Mouse (Mus musculus): ENCODE data around the gene Sh2b1. TPM values are rescaled to one million over a fixed set of nuclear protein-coding genes. Genes with fewer than 3 reads are reported as not detected.

The Sh2b1 gene
- polyA plus RNA-seq, 1 experiment = 40.5 TPM

DNA sequence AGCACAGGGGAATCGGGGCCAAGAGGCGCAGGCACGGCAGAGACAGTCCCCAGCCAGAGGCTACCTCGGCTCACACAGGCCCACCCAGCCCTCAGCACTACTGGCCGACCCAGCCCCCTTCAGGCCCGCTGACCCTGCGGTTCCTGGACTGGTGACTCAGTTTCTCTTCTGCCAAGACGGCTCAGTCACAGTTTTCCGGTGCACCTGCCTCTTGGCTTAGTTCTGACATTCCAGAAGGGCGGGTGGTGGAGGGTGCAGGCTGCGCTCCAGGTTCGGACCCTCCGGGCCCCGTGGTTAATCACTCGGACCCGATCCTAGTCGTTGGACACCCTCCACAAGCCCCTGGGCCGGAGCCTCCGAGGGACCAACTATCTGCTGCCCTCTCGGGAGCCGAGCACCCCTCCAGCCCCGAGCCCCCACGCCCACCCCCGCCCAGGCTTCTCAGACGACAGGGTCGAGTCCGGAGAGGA lies 703 bp downstream of the Sh2b1 start:
- DNase-seq (ENCODE audit: low read depth) = no peak

DNA sequence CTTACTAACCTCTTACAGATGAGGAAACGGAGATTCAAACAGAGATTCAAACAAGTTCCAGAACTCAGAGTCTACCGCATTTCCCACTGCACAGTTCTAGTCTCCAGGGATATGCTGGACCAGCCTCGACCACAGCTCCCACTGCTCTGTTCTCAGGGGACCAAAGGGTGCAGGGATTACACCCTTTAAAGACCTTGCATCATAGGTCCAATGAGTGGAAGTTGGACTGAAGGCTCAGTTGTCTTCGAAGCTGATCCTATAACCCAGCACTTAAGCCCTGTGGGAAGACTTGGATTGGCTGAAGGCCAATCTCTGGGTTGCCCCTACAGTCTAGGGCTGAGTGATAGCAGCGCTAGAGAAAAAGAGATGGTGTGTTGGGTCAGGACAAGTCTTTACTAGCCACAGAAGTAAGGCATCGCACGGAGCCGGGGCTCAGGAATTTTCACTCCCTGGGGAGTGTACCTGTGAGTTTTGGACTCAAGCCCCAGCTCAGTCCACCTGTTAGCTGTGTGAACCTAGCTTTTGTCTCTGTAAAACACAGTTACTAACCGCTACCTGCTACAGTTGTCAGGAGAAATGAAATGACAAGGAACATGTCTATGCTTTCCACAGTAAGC lies 1.6 kb downstream of the Sh2b1 start:
- no peak for DNase-seq (ENCODE audit: low read depth)

DNA sequence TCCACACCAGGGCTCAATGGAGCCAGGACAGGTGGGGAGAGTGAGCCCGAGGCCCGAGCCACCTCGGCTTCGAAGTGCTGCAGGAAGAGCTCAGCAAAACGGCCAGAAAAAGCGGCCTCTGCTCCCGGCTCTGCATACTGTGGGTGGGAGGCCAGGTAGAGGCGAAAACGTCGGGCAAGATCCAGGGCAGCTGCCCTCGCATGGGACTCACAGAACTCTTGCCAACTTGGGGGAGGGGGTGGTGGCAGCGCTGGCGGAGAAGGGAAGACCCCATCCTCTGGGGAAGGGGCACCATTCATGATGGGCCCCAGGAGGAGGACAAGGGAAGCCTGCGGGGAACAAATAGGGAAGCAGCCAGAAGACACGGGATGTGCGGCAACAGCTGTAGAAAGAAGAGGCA lies 2.5 kb downstream of the Sh2b1 start:
- DNase-seq (ENCODE audit: low read depth) = no peak

DNA sequence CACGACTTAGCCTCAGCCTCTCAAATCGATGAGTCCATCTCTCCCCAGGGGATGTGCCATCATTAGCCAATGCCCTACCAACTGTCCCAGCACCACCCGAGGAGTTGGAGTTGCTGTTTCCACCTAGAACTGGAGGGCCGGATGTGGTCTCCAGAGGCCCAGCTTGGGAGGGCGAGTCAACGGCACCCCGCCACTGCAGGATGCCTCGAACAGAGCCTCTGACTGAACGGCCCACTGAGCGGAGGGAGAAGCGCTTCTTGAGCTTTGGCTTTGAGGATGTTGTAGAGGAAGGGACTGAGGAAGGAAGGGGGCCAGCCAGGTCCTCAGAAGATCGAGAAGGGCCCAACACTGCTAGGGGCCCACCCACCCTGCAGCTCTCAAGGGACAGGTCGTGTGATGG lies 2.9 kb downstream of the Sh2b1 start:
- DNase-seq (ENCODE audit: low read depth) = no peak

DNA sequence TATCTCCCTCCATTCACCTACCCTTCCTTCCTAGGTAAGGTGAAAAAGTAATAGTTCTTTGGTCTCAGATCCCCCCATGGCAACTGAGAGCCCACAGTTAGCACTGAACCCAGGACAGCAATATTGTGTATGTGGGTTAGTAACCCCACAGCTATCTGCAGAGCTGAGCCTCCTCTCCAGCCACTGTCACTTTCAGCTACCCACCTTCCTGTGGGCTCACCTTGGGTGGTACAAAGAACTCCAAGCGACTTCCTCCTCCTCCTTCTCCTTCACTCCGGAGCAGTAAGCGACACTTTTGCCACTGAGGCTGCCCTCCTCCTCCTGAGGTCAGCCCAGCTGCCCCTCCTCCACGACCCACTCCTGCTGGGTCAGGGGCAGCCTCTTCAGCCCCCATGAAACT lies 3.4 kb downstream of the Sh2b1 start:
- DNase-seq (ENCODE audit: low read depth) = no peak

DNA sequence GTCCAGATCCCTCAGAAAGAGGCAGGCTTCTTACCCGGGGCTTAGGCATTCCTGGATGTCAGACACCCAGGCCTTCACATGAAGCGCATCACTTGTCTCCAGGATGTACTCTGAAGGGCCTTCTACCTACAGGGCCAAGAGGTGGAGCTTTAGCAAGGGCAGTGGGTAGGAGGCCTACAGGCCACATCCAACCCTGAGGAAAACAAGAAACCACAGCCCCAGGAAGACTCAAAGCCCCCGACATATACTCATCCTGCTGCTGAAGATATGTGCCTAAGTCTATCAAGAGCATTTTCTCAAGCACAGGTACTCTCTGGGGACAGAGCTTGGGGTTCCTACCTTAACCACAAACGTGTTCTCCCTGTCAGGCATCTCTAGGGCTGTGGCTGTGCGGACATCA lies 3.9 kb downstream of the Sh2b1 start:
- no peak for DNase-seq (ENCODE audit: low read depth)

DNA sequence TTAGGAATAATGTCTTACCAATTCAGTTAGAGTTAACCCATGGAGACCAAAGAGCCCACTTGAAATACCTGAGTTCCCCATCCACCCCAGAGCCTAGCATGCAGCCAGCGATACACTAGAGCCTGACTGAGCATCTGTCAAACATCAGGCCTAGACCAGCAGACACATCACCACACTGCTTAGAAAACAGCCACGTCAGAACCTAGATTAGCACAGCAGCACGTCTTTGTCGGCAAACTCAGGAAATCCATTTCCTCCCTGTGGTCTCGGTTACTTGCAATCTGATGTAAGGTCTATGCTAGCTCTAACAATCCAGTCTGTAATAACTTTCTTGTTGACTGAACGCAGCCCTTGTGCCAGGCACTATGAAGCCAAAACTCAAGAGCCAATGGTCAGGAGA lies 5.1 kb downstream of the Sh2b1 start:
- no peak for DNase-seq (ENCODE audit: low read depth)

DNA sequence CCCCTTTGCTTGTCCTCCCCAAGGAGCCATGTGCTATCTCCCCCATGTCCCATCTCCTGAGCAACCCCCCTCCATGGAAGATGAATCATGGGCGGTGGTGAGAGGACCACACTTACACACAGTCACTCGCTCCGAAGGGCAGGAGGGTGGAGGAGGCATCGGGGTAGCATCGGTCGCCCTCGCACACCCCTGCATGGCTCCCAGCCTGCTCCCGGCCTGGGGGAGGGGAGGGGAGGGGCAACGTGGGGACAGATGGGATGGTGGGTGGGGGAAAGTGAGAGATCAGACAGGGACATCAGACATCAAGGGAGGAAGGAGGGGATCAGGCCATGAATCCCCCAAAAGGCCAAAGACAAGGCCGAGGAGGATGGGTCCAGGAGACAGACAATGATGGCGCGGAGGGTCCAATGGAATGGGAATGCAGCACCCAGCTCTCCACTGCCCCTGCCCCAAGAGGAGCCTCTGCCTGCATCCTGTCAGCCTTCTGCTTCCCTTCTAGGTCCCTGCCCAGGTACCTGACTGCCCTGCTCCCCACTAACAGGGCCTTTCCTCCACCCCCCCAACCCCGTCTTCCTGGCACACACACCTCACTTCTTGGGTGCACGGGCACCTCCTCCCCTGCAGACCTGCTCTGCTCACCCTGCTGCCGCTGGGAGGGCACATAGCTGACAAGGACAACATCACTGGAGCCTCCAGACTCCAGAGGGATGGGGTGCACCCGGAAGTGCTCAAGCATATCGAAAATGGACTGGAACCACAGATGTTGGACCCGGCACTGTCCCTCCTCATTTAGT lies 7.2 kb downstream of the Sh2b1 start:
- DNase-seq (ENCODE audit: low read depth) = no peak

DNA sequence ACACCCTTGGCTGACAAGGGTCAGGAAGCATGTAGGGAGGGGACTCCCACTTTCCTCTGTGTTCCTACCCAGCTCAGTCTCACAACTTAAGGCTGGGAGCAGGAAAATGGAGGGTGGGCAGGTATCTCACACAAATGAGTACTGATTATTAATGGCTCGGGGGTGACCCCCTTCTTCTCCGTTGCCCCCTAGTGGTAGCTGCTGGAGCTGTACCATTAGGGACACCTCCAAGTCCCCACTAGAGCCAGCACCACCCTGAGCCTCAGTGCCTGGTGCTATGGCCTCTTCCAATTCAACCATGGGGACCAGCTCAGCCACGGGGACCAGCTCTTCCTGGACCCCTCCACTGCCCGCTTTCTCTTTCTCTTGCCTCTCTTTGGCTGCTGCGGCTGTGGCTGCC lies 8.0 kb downstream of the Sh2b1 start:
- no peak for DNase-seq (ENCODE audit: low read depth)

DNA sequence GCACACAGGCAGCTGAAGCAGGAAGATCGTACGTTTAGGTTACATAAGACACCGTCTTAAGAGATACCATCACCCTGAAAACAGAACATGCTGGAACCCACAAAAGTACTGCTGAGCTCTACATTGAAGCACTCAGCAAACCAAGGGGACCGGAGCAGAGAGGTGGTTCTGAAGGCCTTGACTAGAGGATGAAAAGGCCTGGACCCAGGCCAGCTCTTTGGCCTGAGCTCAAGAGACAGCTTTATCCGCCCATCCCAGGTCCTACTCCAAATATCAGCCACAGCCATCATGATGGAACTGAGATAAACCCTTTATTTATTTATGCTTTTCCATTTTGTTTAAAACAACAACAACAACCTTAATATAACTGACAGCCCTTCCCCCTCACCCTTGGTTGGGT lies 8.5 kb downstream of the Sh2b1 start:
- no peak for DNase-seq (ENCODE audit: low read depth)

DNA sequence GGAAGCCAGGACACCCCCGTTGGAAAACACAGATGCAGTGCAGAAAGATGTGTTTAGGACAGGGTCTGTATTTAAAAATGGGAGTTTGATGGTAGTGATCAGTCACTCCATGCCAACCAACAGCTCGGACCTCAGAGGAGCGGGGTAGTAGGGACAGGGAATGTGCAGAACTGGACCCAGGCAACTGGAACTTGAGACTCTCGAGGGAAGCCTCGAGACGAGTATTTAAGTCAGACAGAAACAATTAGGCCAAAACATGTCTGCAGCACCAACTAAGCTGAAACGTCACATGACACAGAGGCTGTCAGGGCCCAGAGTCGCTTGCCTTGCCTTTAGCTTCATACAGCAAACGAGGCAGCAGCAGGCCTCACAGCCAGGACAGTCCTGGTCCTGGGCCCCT lies 9.1 kb downstream of the Sh2b1 start:
- DNase-seq (ENCODE audit: low read depth) = no peak

DNA sequence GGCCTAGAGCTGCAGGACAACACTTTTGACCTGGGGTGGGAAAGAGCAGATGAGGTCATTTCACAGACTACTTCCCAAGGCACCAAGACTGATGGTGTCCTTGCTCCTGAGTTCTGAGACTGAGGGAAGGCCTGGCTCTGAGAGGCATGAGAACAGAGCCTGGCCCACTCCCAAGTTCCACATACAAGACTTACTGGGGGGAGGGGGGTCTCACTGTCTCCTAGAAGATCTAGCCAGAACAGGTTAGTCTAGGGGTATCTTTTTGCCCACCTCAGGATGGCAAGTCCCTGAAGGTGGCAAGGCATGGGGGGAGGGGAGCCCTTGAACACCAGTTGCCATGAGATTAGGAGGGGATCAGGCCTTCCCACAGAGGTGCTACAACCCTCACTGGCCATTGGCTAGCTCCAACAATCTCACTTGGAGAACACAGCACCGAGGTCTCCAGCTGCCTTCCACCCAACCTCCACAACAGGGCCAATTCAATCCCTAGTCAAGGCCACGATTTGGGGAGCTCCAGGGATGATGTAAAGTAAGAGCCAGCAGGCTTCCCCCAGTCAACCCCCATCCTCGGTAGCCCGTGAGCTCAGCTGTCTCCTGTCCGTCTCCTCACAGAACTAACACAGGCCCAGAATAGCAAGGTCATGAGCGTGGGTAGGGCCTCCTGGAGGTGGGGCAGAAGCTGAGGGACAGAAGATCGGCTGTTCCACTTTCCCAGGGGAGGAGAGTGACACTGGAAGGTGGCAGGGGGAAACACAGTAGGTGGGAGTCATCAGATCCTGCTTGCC lies 9.8 kb downstream of the Sh2b1 start:
- DNase-seq (ENCODE audit: low read depth) = no peak

DNA sequence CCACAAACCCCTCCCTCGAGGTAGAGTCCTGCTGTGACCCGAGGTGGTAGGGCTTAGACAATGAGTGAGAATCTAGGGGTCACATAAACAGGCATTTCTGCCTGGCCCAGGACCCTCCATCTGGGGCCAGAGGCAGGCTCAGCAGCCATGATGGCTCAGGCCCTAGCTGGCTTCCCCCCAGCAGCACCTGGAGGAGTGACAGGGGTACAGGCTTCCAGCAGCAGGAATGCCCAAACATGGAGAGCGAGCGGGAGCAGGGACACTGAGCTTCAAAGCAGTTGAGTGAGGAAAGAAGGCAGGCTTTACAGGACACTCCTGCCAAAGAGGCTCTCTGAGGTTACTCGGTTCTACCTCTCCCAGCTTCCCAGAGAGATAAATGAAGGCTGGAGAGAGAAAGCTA lies 10.4 kb downstream of the Sh2b1 start:
- DNase-seq (ENCODE audit: low read depth) = no peak

DNA sequence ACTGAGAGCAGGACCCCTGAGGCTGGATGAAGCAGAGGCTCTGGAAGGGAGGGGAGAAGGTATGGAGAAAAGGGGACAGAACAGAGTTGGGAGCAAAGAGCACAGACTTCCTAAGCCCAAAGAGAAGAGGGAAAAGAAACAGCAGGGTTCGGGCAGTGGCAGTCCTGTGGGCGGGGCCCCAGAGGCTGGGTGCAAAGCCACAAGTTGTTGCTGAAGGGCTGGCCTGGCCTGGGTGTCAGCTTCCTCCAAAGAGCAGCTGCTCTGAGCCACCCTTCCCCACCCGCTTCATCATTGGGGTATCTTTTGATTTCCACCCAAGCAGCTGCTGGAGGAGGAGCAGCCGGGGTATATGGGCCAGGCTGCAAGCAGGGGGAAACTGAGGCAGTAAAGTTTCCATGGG lies 11.1 kb downstream of the Sh2b1 start:
- no peak for DNase-seq (ENCODE audit: low read depth)

DNA sequence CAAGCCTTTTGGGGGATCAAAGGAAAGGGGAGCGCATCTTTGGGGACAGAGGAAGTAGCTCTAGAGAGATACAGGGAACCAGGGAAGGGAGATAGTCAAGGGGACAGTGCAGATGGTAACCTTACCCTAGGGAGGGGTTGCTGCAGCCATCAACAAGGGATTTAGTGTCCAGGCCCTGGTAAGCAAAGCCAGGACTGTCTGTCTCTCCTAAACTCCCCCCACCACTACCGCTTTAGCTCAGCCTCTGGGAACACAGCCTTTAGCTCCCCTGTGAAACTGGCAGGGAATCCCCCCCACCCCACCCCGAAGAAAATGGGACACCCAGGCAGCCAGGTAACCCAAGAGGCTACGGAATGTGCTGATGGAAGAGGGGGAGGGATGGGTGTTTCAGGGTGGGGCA lies 11.7 kb downstream of the Sh2b1 start:
- no peak for DNase-seq (ENCODE audit: low read depth)

DNA sequence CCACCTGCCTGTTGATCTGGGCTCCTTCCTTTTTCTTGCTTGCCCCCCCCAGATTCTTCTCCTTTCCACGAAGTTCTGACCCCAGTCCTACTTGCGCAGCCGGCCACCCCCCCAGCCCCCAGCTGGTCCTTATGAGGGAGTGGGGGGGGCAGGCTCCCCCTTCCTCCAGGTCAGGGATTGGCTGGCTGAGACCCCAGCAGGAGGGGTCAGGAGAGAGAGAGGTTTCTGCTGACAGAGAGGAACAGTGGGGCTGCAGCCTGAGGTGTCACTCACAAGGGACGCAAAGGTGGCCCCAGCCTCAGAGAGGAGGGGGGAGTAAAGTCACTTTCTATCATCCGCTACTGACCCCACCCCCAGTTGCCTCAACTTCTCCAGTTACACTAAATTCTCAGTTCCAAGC lies 12.2 kb downstream of the Sh2b1 start, which contains the start of gene Atp2a1:
Gene Atp2a1 (minus strand): TSS at position 105 of the 400 bp plus-strand sequence.
- no peak for DNase-seq (ENCODE audit: low read depth)

DNA sequence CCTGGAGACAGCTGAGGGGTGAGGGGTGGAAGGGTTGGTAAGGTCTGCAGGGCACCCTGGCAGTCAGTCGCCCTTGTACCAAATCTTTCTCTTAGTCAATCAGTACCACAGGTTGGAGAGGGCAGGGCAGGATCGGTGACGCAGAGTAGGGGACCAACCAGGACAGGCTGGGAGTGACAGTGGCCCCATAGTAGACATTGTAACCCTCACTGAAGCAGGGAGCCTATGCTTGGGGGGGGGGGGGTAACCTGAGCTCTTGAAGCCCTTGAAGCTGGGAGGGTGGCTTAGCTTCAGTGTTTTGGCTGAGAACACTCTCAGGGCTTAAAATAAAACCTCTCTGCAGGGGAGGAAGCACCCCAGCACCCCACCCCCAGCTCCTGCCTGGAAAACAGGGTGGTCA lies 13.6 kb downstream of the Sh2b1 start:
- no peak for DNase-seq (ENCODE audit: low read depth)

DNA sequence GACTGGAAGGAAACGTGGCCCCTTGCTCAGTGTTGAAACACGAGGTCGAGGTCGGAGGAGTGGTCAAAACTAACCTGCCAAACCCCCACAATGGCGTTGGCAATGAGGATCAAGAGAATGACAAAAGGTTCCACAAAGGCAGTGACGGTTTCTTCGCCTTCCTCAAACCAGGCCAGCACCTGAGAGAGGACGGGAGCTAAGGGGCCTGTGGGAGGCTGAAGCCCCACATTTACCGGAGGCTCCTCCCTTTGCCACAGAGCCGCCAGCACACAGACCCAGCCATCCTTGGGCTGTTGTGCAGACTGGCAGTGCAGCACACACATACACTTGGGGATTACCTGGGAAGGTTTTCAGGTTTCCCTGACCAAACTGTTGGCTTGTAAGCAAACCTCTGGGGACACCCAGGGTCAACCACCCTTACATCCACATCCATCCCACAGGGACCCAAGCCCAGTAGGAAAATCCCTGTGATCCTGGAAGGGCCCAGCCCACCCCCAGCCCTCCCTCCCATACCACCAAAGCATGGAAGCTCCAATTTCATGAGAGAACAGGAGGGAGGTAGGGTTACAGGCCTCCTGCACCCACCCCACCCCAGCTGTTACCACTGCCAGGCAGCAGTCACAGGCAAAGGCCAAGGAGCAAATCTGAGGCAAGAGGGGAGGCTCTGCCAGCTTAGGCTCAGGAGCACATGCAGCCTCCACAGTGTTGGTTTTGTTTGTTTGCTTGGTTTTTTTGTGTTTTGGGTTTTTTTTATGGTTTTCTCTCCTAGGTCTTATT lies 14.4 kb downstream of the Sh2b1 start:
- no peak for DNase-seq (ENCODE audit: low read depth)

DNA sequence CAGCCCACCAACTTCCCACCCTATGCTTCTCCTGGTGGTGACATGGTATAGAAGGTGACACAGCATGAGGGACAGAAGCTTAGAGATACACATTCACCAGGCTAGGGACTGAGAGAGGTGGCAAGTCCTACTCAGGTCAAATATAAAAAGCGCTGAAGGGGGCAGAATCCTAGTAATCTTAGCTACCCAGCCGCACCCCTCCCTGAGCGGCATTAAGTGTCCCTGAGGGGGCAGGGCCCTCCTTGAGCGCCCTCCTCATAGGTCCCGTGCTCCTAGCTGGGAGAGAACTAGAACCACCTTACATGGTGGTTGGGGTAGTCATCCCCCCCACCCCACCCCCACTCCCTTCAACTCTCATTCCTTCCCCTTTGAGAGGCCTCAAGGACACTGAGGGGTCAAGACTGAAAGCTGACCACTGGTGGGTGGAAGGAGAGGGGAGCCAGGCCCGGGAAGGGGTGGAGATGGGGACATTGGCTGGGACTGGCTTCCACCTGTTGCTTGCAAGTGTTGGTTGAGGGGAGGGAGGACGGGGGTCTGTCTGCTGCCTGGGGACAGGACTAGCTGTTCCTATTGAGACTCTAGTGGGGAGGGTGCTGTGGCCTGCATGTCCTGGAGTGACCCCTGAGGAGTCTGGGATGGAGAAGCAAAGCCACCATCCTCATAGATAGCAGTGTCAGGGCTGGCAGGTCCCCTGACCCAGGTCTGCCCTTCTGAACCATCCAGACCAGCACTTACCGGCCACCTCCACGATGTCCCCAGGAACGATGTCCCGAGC lies 16.2 kb downstream of the Sh2b1 start:
- DNase-seq (ENCODE audit: low read depth) = no peak

DNA sequence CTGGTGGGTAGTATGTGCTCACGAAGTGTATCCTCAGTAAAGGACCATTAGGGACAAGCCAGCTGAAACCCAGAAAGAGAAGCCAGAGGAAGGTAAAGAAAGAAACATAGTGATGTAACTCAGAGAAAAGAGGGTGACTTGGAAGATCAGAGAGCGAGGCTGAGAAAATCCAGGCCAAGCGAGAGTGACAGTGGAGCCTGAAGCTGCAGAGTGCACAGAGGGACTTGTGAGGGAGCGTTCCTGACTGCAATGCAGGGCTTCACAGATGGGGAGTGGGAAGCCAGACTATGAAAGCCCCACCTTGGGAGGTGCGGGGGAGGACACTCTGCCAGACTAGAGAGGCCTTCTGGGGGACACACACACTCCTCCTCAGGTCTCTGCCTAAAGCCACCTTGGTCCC lies 17.0 kb downstream of the Sh2b1 start:
- no peak for DNase-seq (ENCODE audit: low read depth)

Measured in gonadal fat pad, adult 2 months (tissue).